Mouse (Mus musculus): ENCODE measurements around the gene Scn4a.
"Not testable (repeated sequence)": the region's sequence is repeated elsewhere in the genome, so short reads cannot be mapped to it uniquely, and the experiment has no call there.

Scn4a gene

GRCm38 (mm10) chr11:106353188-106353587, at the start of gene Scn4a:
Gene Scn4a, minus strand, starts transcription at chr11:106353288.
- no peak for DNase-seq (ENCODE audit: low spot score)

GRCm38 (mm10) chr11:106398481-106398880, 45.4 kb upstream of the Scn4a start:
- DNase-seq (ENCODE audit: low spot score), result no peak

GRCm38 (mm10) chr11:106397656-106398055, 44.6 kb upstream of the Scn4a start:
- DNase-seq (ENCODE audit: low spot score), result no peak

- not testable (repeated sequence) for DNase-seq (ENCODE audit: low spot score)
Observed at GRCm38 (mm10) chr11:106394055-106394454, 41.0 kb upstream of the Scn4a start.

GRCm38 (mm10) chr11:106393331-106393616, 40.2 kb upstream of the Scn4a start:
- DNase-seq (ENCODE audit: low spot score), result no peak

- DNase-seq (ENCODE audit: low spot score), result no peak
Observed at GRCm38 (mm10) chr11:106392597-106393330, 39.7 kb upstream of the Scn4a start.

- peak; percentile 89 for DNase-seq (ENCODE audit: low spot score)
Observed at GRCm38 (mm10) chr11:106391546-106392188, 38.6 kb upstream of the Scn4a start.

- DNase-seq (ENCODE audit: low spot score), result no peak
Observed at GRCm38 (mm10) chr11:106390757-106391156, 37.7 kb upstream of the Scn4a start.

GRCm38 (mm10) chr11:106389611-106390010, 36.5 kb upstream of the Scn4a start:
- DNase-seq (ENCODE audit: low spot score), result no peak

GRCm38 (mm10) chr11:106387791-106388216, 34.7 kb upstream of the Scn4a start, which contains the start of gene Icam2:
Gene Icam2, minus strand, starts transcription at chr11:106388075.
- DNase-seq (ENCODE audit: low spot score), result no peak

GRCm38 (mm10) chr11:106387020-106387419, 33.9 kb upstream of the Scn4a start:
- DNase-seq (ENCODE audit: low spot score), result no peak

- DNase-seq (ENCODE audit: low spot score), result no peak
Observed at GRCm38 (mm10) chr11:106386409-106386808, 33.3 kb upstream of the Scn4a start.

GRCm38 (mm10) chr11:106383051-106383790, 30.1 kb upstream of the Scn4a start:
- no peak for DNase-seq (ENCODE audit: low spot score)

GRCm38 (mm10) chr11:106382424-106382823, 29.3 kb upstream of the Scn4a start:
- no peak for DNase-seq (ENCODE audit: low spot score)

- DNase-seq (ENCODE audit: low spot score), result no peak
Observed at GRCm38 (mm10) chr11:106381883-106382282, 28.8 kb upstream of the Scn4a start.

- DNase-seq (ENCODE audit: low spot score), result no peak
Observed at GRCm38 (mm10) chr11:106381011-106381410, 27.9 kb upstream of the Scn4a start.

- DNase-seq (ENCODE audit: low spot score), result no peak
Observed at GRCm38 (mm10) chr11:106374979-106375378, 21.9 kb upstream of the Scn4a start.

GRCm38 (mm10) chr11:106374559-106374958, 21.5 kb upstream of the Scn4a start:
- no peak for DNase-seq (ENCODE audit: low spot score)

GRCm38 (mm10) chr11:106373998-106374397, 20.9 kb upstream of the Scn4a start:
- no peak for DNase-seq (ENCODE audit: low spot score)

- peak; percentile 85 for DNase-seq (ENCODE audit: low spot score)
Observed at GRCm38 (mm10) chr11:106366316-106366715, 13.2 kb upstream of the Scn4a start.

- no peak for DNase-seq (ENCODE audit: low spot score)
Observed at GRCm38 (mm10) chr11:106365366-106365765, 12.3 kb upstream of the Scn4a start, which contains the start of gene Prr29. Gene Prr29, plus strand, starts transcription at chr11:106365472.

- peak; percentile 29 for DNase-seq (ENCODE audit: low spot score)
Observed at GRCm38 (mm10) chr11:106364712-106365111, 11.6 kb upstream of the Scn4a start.

- DNase-seq (ENCODE audit: low spot score), result peak; percentile 64
Observed at GRCm38 (mm10) chr11:106359350-106359749, 6.3 kb upstream of the Scn4a start.
